Mouse (Mus musculus) CH12.LX (cell line): Measurements from ENCODE around the gene Gm16181. TPM values are rescaled to one million over a fixed set of nuclear protein-coding genes. Genes with fewer than 3 reads are reported as not detected.
A peak's percentile ranks its signal among the peaks of the same experiment; 100 is the strongest.

Source experiments
- DNase-seq: peaks from one replicate; pipeline ENCODE4 v3.0.0-alpha.2; 2013; ENCODE audit errors: extremely low read depth
- H3K27ac ChIP-seq: 2 replicates; pipeline ENCODE4 v1.5.1; 2012; ENCODE audit warnings: low read depth, mild to moderate bottlenecking, control low read depth, moderate library complexity; ENCODE audit not compliant: insufficient read depth
- H3K27me3 ChIP-seq: replicated peaks from 2 replicates; pipeline ENCODE3; 2012; ENCODE audit warnings: inconsistent platforms
- H3K36me3 ChIP-seq, 2 experiments: replicated peaks in 1 of 2; 2 replicates each; pipeline versions ENCODE3 to v1.6.1; 2012; ENCODE audit warnings: inconsistent platforms in 1 of 2, low read length in 1 of 2, mild to moderate bottlenecking in 1 of 2, mixed read lengths in 1 of 2, moderate library complexity in 1 of 2; ENCODE audit not compliant: control insufficient read depth in 1 of 2, insufficient read depth in 1 of 2
- H3K4me1 ChIP-seq, 2 experiments: 2 replicates each; pipeline ENCODE4 v1.6.1; 2012; ENCODE audit warnings: inconsistent platforms in 1 of 2, moderate library complexity in 1 of 2; ENCODE audit not compliant: insufficient read depth in 2 of 2, control insufficient read depth in 1 of 2
- H3K4me2 ChIP-seq: 2 replicates; pipeline ENCODE4 v1.6.1; 2012; ENCODE audit warnings: low read depth, mild to moderate bottlenecking, control low read depth; ENCODE audit not compliant: poor library complexity, insufficient read depth, severe bottlenecking
- H3K4me3 ChIP-seq, 3 experiments: fragments of 150-350 bp in 1 of 3; sonication (generic) in 1 of 3; replicated peaks in 1 of 3; 2 replicates each; pipeline versions ENCODE3 to v1.5.1; 2011 to 2012; ENCODE audit warnings: low read depth in 2 of 3, low read length in 2 of 3, mild to moderate bottlenecking in 2 of 3, moderate library complexity in 2 of 3, control low read depth in 1 of 3, improper control_type of control experiment in 1 of 3, inconsistent platforms in 1 of 3, mixed read lengths in 1 of 3; ENCODE audit not compliant: poor library complexity in 1 of 3
- H3K79me2 ChIP-seq: replicated peaks from 2 replicates; pipeline ENCODE4 v1.6.1; 2012; ENCODE audit warnings: mild to moderate bottlenecking, moderate library complexity; ENCODE audit not compliant: control insufficient read depth, poor library complexity, insufficient read depth, severe bottlenecking; ENCODE audit errors: extremely low read depth
- H3K9ac ChIP-seq: 2 replicates; pipeline ENCODE4 v1.6.1; 2012; ENCODE audit warnings: low read depth, mild to moderate bottlenecking, control low read depth, moderate library complexity; ENCODE audit not compliant: insufficient read depth
- H3K9me3 ChIP-seq: replicated peaks from 2 replicates; pipeline ENCODE3; 2012; ENCODE audit warnings: low read length, inconsistent platforms, mixed read lengths
- BHLHE40 ChIP-seq: IDR thresholded peaks from 2 replicates; pipeline ENCODE4 v1.6.1; 2011; ENCODE audit warnings: mild to moderate bottlenecking, low read depth, low read length, improper control_type of control experiment
- CHD1 ChIP-seq: IDR thresholded peaks from 2 replicates; pipeline ENCODE4 v1.6.1; 2012; ENCODE audit warnings: low read depth, low read length, improper control_type of control experiment, inconsistent platforms
- CHD2 ChIP-seq: IDR thresholded peaks from 2 replicates; pipeline ENCODE4 v1.6.1; 2011; ENCODE audit warnings: low read length, improper control_type of control experiment
- E2F4 ChIP-seq: IDR thresholded peaks from 2 replicates; pipeline ENCODE4 v1.6.1; 2011; ENCODE audit warnings: low read depth, low read length, improper control_type of control experiment; ENCODE audit not compliant: insufficient replicate concordance
- ELF1 ChIP-seq: IDR thresholded peaks from 2 replicates; pipeline ENCODE4 v1.6.1; 2014; ENCODE audit warnings: low read depth, mild to moderate bottlenecking, inconsistent platforms, low read length, improper control_type of control experiment
- EP300 ChIP-seq: IDR thresholded peaks from 2 replicates; pipeline ENCODE4 v1.6.1; 2011; ENCODE audit warnings: low read length, improper control_type of control experiment
- ETS1 ChIP-seq: conservative IDR thresholded peaks from 2 replicates; pipeline ENCODE4 v1.6.1; 2012; ENCODE audit warnings: low read depth, mild to moderate bottlenecking, inconsistent platforms, low read length, improper control_type of control experiment, moderate library complexity
- GABPA ChIP-seq: IDR thresholded peaks from 2 replicates; pipeline ENCODE4 v1.6.1; 2012; ENCODE audit warnings: low read depth, low read length, improper control_type of control experiment, inconsistent platforms; ENCODE audit not compliant: insufficient replicate concordance
- IRF4 ChIP-seq: IDR thresholded peaks from 2 replicates; pipeline ENCODE4 v1.6.1; 2014; ENCODE audit warnings: low read depth, mild to moderate bottlenecking, inconsistent platforms, low read length, improper control_type of control experiment
- JUN ChIP-seq: IDR thresholded peaks from 2 replicates; pipeline ENCODE4 v1.6.1; 2011; ENCODE audit warnings: low read depth, mild to moderate bottlenecking, low read length, improper control_type of control experiment, moderate library complexity; ENCODE audit not compliant: insufficient read depth
- JUND ChIP-seq: conservative IDR thresholded peaks from 2 replicates; pipeline ENCODE4 v1.6.1; 2011; ENCODE audit warnings: low read depth, low read length, improper control_type of control experiment
- MAX ChIP-seq: IDR thresholded peaks from 2 replicates; pipeline ENCODE4 v1.6.1; 2011; ENCODE audit warnings: low read length, improper control_type of control experiment
- MAZ ChIP-seq: IDR thresholded peaks from 2 replicates; pipeline ENCODE4 v1.6.1; 2012; ENCODE audit warnings: low read depth, mild to moderate bottlenecking, inconsistent platforms, low read length, improper control_type of control experiment, moderate library complexity
- MEF2A ChIP-seq: IDR thresholded peaks from 2 replicates; pipeline ENCODE4 v1.6.1; 2014; ENCODE audit warnings: low read depth, mild to moderate bottlenecking, inconsistent platforms, low read length, improper control_type of control experiment, borderline replicate concordance
- MXI1 ChIP-seq: IDR thresholded peaks from 2 replicates; pipeline ENCODE4 v1.6.1; 2011; ENCODE audit warnings: mild to moderate bottlenecking, low read depth, low read length, improper control_type of control experiment
- MYC ChIP-seq: IDR thresholded peaks from 2 replicates; pipeline ENCODE4 v1.6.1; 2011; ENCODE audit warnings: low read depth, mild to moderate bottlenecking, improper control_type of control experiment, low read length
- NELFE ChIP-seq: IDR thresholded peaks from 2 replicates; pipeline ENCODE4 v1.6.1; 2011; ENCODE audit warnings: low read depth, low read length, improper control_type of control experiment
- NRF1 ChIP-seq: IDR thresholded peaks from 2 replicates; pipeline ENCODE4 v1.6.1; 2014; ENCODE audit warnings: low read depth, mild to moderate bottlenecking, inconsistent platforms, low read length, improper control_type of control experiment, moderate library complexity
- PAX5 ChIP-seq: IDR thresholded peaks from 2 replicates; pipeline ENCODE4 v1.6.1; 2012; ENCODE audit warnings: low read length, inconsistent platforms, mixed read lengths
- POLR2A ChIP-seq: IDR thresholded peaks from 2 replicates; pipeline ENCODE4 v1.6.1; 2011; ENCODE audit warnings: low read depth, mild to moderate bottlenecking, improper control_type of control experiment, low read length
- POLR2AphosphoS2 ChIP-seq: IDR thresholded peaks from 2 replicates; pipeline ENCODE4 v1.6.1; 2011; ENCODE audit warnings: low read depth, low read length, improper control_type of control experiment
- RAD21 ChIP-seq: IDR thresholded peaks from 2 replicates; pipeline ENCODE4 v1.6.1; 2011; ENCODE audit warnings: low read depth, mild to moderate bottlenecking, low read length, improper control_type of control experiment, moderate library complexity
- RCOR1 ChIP-seq: conservative IDR thresholded peaks from 2 replicates; pipeline ENCODE4 v1.6.1; 2012; ENCODE audit warnings: low read depth, mild to moderate bottlenecking, inconsistent platforms, low read length, improper control_type of control experiment
- SIN3A ChIP-seq: IDR thresholded peaks from 2 replicates; pipeline ENCODE4 v1.6.1; 2012; ENCODE audit warnings: low read length, improper control_type of control experiment, inconsistent platforms
- SMC3 ChIP-seq: IDR thresholded peaks from 2 replicates; pipeline ENCODE4 v1.6.1; 2011; ENCODE audit warnings: low read depth, low read length, improper control_type of control experiment
- TBP ChIP-seq: conservative IDR thresholded peaks from 2 replicates; pipeline ENCODE4 v1.6.1; 2011; ENCODE audit warnings: low read depth, low read length, improper control_type of control experiment
- TCF12 ChIP-seq: IDR thresholded peaks from 2 replicates; pipeline ENCODE4 v1.6.1; 2014; ENCODE audit warnings: low read depth, mild to moderate bottlenecking, inconsistent platforms, low read length, improper control_type of control experiment
- UBTF ChIP-seq: IDR thresholded peaks from 2 replicates; pipeline ENCODE4 v1.6.1; 2012; ENCODE audit warnings: low read depth, mild to moderate bottlenecking, inconsistent platforms, low read length, improper control_type of control experiment, moderate library complexity
- USF1 ChIP-seq: IDR thresholded peaks from 2 replicates; pipeline ENCODE4 v1.6.1; 2014; ENCODE audit warnings: low read depth, mild to moderate bottlenecking, inconsistent platforms, low read length, improper control_type of control experiment
- USF2 ChIP-seq: conservative IDR thresholded peaks from 2 replicates; pipeline ENCODE4 v1.6.1; 2011; ENCODE audit warnings: low read depth, low read length, improper control_type of control experiment
- ZMIZ1 ChIP-seq: IDR thresholded peaks from 2 replicates; pipeline ENCODE4 v1.6.1; 2012; ENCODE audit warnings: low read depth, mild to moderate bottlenecking, inconsistent platforms, low read length, improper control_type of control experiment
- ZNF384 ChIP-seq: IDR thresholded peaks from 2 replicates; pipeline ENCODE4 v1.6.1; 2012; ENCODE audit warnings: low read depth, low read length, improper control_type of control experiment, inconsistent platforms
- dilution Hi-C: fragments of 300-500 bp; cut with MboI; formaldehyde crosslinking; loops from 2 replicates; pipeline ENCODE4 v1.14.3; 2020; ENCODE audit warnings: low sequenced_read_pairs; ENCODE audit not compliant: extremely low pct_unique_long_range_greater_than_20kb, extremely low pct_ligation_motif_present
- in situ Hi-C: fragments of 300-500 bp; cut with MboI; formaldehyde crosslinking; loops from 3 replicates; pipeline ENCODE4 v1.14.3; 2019; ENCODE audit warnings: low sequenced_read_pairs, low pct_ligation_motif_present, low pct_unique_long_range_greater_than_20kb, mixed read lengths
- polyA plus RNA-seq: library from polyadenylated mRNA; unstranded; fragments of >175 nt; gene quantifications from 2 replicates; pipeline ENCODE4 v1.2.1, GENCODE M21; 2012; ENCODE audit warnings: low read depth; ENCODE audit not compliant: insufficient read length
- total RNA-seq, 2 experiments: library from RNA; depleted of rRNA; stranded (reverse); fragments of 300-350 nt in 1 of 2; fragments of >200 nt in 1 of 2; gene quantifications; 2 replicates each; pipeline ENCODE4 v1.2.3; 2012 to 2014

Gm16181 gene
- total and polyA plus RNA-seq, 3 experiments: not detected

GRCm38 (mm10) chr17:35255704-35256103, 35.1 kb downstream of the Gm16181 start:
- Histone ChIP-seq H3K27me3 (peaks cover 3% of the 10 kb centered on the region), H3K9me3 (no peaks in the 10 kb centered on the region), H3K4me3 (no peak overlapping the region)
- TF ChIP-seq RAD21: no peak
- no peak for TF ChIP-seq GABPA
- TF ChIP-seq POLR2A: no peak
- no peak for TF ChIP-seq UBTF
- TF ChIP-seq MAX: peak; percentile 50; the same call in 1 of the 2 replicates
- 0 out of 2 replicates have a peak, but pooled peaks have one; percentile 26 for TF ChIP-seq NELFE
- no peak for TF ChIP-seq CHD1
- 0 out of 2 replicates have a peak, but pooled peaks have one; percentile 20 for TF ChIP-seq ZMIZ1
- no peak for TF ChIP-seq IRF4
- no peak for TF ChIP-seq ETS1
- no peak for TF ChIP-seq PAX5
- TF ChIP-seq JUND: no peak
- no peak for TF ChIP-seq MXI1
- no peak for TF ChIP-seq ELF1
- no peak for TF ChIP-seq TCF12
- no peak for TF ChIP-seq USF2
- TF ChIP-seq SIN3A: 0 out of 2 replicates have a peak, but pooled peaks have one; percentile 36
- no peak for TF ChIP-seq TBP
- peak; percentile 44; the same call in 1 of the 2 replicates for TF ChIP-seq CHD2
- no peak for TF ChIP-seq SMC3
- no peak for TF ChIP-seq RCOR1
- TF ChIP-seq BHLHE40: no peak
- peak; percentile 24; the same call in 1 of the 2 replicates for TF ChIP-seq MAZ
- TF ChIP-seq USF1: no peak
- no peak for TF ChIP-seq E2F4
- TF ChIP-seq NRF1: no peak
- no peak for TF ChIP-seq ZNF384
- TF ChIP-seq MEF2A: no peak
- TF ChIP-seq POLR2AphosphoS2: no peak
- no peak for TF ChIP-seq EP300
- 0 out of 2 replicates have a peak, but pooled peaks have one; percentile 19 for TF ChIP-seq MYC
- TF ChIP-seq JUN: no peak
- TF ChIP-seq, all 38 proteins: peak for 7
- H3K79me2 ChIP-seq: no peaks in the 10 kb centered on the region
- no peak overlapping the region for H3K4me2 ChIP-seq
- dilution Hi-C loops (no loop called here), in situ Hi-C loops (no loop called here)
- H3K27ac ChIP-seq: no peak overlapping the region
- DNase-seq: no peak
- H3K9ac ChIP-seq: no peak overlapping the region
- H3K36me3 ChIP-seq: peaks cover 31 to 37% of the 10 kb centered on the region in 2 experiments
- peaks cover 10 to 16% of the 10 kb centered on the region in 2 experiments for H3K4me1 ChIP-seq
